Mouse (Mus musculus): Measurements from ENCODE around the gene Gm8265.
"Not testable (repeated sequence)": the region's sequence is repeated elsewhere in the genome, so short reads cannot be mapped to it uniquely, and the experiment has no call there.

The Gm8265 gene

DNA sequence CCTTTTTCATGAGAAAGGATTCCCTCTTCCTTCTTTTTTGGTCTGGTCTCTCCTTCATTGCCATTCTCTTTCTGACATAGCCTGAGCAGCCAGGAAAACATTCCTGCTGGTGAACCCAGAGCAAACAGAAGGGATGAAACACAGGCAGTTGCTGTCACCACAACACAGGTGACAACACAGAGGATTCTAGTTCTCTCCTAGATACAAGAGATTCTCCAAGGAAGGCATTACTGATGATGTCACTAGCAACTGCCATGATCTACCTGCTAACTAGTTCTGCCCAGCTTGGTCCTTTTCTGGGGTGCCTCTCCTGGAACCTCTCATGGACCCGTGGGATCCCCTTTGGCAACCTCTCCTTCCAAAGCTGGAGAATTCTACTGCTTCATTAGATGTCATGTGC is at the start of gene Gm8265:
Gene Gm8265, minus strand, starts transcription at position 101 of the 400 bp plus-strand sequence.
- not testable (repeated sequence) for DNase-seq (ENCODE audit: low spot score)

Measured in ovary, postnatal 14 days (tissue).